Mouse (Mus musculus) neural tube, embryonic 12.5 days (tissue): ENCODE measurements at regions not wholly inside any gene's neighbourhood (a gene's known extent, or its start where the extent isn't known, plus 50 kb on each side); places are given as distances from the start of the nearest gene placed in this dataset.
A peak's percentile ranks its signal among the peaks of the same experiment; 100 is the strongest.

Source experiments
- ATAC-seq: fragments of 200-750 bp; cut with Nextera tagmentation; 2 replicates; pipeline ENCODE4 v1.8.0; 2017; ENCODE audit warnings: low read depth, mild to moderate bottlenecking, moderate TSS enrichment, moderate library complexity; ENCODE audit not compliant: low FRiP score
- H3K27ac ChIP-seq: fragments of 300-500 bp; sonication (generic); 2 replicates; pipeline ENCODE4 v1.5.1; 2016
- H3K27me3 ChIP-seq: fragments of 300-500 bp; sonication (generic); replicated peaks from 2 replicates; pipeline ENCODE4 v1.6.1; 2016; ENCODE audit warnings: mild to moderate bottlenecking
- H3K36me3 ChIP-seq: fragments of 300-500 bp; sonication (generic); 2 replicates; pipeline ENCODE4 v1.6.1; 2016; ENCODE audit warnings: mild to moderate bottlenecking
- H3K4me1 ChIP-seq: fragments of 300-500 bp; sonication (generic); 2 replicates; pipeline ENCODE4 v1.6.1; 2016
- H3K4me2 ChIP-seq: fragments of 300-500 bp; sonication (generic); replicated peaks from 2 replicates; pipeline ENCODE4 v1.6.1; 2016; ENCODE audit warnings: mild to moderate bottlenecking
- H3K4me3 ChIP-seq: fragments of 300-500 bp; sonication (generic); 2 replicates; pipeline ENCODE4 v1.5.1; 2016
- H3K9ac ChIP-seq: fragments of 300-500 bp; sonication (generic); 2 replicates; pipeline ENCODE4 v1.6.1; 2016; ENCODE audit warnings: mild to moderate bottlenecking
- H3K9me3 ChIP-seq: fragments of 300-500 bp; sonication (generic); 2 replicates; pipeline ENCODE4 v1.6.1; 2016; ENCODE audit warnings: mild to moderate bottlenecking
- WGBS: fragments of 180-500 bp; shearing (Covaris S2); methylation state at CpG from one replicate; pipeline ENCODE4 v1.1.7; 2016; 5-methylcytosine and 5-hydroxymethylcytosine counted together

DNA sequence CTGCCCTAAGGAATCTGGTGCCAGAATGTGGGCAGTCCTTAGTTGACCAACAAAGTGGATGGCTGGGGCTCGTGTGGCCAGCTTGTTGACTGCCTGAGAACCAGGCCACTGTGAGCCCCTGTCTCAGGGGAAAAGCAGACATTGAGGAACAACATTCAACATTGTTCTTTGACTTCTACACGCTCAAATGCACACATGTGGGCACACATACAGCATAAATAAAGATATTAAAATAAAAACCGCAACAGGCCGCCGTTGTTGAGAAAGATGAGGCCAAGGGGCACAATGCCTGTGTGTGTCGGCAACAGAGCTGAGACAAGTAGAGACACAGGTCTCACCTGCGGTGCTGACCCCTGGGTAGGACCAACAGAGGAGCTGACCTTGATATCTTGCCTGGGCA, 105.8 kb downstream of the Nxnl2 start:
- H3K4me3 ChIP-seq = no peak overlapping the region
- WGBS = 90% methylated on average over 7 of the region's 7 CpGs
- 0 out of 2 replicates have a peak, but pooled peaks cover 5% of the 10 kb centered on the region for H3K9me3 ChIP-seq
- no peaks in the 10 kb centered on the region for H3K36me3 ChIP-seq
- peaks cover 11% of the 10 kb centered on the region for H3K4me1 ChIP-seq
- no peak overlapping the region for H3K9ac ChIP-seq
- no peak overlapping the region for H3K4me2 ChIP-seq
- H3K27ac ChIP-seq = no peak overlapping the region
- ATAC-seq = no peak
- no peaks in the 10 kb centered on the region for H3K27me3 ChIP-seq

DNA sequence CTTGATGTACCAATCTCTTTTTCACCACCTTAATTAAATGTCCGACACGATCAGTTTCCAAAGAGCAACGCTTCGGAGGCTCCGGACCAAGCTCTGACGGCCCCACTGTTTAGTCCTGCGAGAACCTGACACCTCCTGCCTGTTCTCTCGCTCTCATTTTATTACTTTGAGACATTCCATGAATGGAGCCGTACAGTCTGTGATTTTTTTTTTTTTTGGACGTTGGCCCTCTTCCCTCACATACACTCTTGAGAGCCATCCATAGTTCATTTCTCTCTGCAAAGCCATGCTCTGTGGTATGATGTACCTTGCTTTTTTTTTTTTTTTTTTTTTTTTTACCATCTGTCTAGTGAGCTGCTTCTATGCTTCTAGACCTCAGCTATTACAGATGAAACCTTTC, 106.7 kb downstream of the Nxnl2 start:
- Histone ChIP-seq H3K9me3 (no peaks in the 10 kb centered on the region), H3K27ac (no peak overlapping the region), H3K4me1 (peaks cover 11% of the 10 kb centered on the region), H3K4me3 (no peak overlapping the region), H3K4me2 (no peak overlapping the region), H3K27me3 (no peaks in the 10 kb centered on the region), H3K9ac (no peak overlapping the region), H3K36me3 (no peaks in the 10 kb centered on the region)
- WGBS = 68% methylated on average over 10 of the region's 10 CpGs
- no peak for ATAC-seq

DNA sequence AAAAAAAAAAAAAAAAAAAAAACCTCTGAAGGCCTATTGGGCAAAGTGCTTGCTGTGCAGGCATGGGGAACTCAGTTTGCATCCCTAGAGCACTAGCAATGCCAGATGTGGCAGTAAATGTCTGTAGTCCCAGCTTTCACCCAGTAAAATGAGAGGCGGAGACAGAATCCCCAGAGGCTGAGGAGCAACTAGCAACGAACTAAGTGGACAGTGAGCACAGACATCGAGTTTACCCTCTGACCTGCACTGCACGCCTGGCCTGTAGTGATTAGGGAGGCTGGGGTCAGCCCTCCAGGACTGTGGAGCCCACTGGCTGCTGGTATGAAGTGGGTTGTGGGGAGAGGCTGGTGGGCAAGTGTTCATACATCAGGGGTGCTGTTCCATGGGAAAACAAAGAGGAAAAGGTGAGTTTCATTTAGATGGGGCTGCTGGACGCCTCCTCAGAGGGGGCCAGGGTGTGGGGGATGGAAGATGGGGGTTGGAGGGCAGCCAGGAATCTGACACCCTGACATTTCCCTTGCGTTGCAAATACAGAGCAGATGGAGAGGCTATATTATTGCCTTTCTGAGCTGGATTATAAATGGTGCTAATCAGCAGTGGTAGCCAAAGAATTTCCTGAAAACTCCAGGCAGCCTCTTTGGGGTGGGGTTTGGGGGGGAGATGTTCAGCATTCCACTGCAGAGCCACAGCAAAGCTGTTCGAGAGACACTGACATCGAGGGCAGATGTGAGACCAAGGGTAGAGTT, 109.0 kb downstream of the Nxnl2 start:
- Histone ChIP-seq H3K4me2 (peak overlapping the region; percentile 22; the same call in 1 of the 2 replicates), H3K27ac (no peak overlapping the region; the same call in 1 of the 2 replicates)
- 47% methylated on average over 8 of the region's 8 CpGs for WGBS

DNA sequence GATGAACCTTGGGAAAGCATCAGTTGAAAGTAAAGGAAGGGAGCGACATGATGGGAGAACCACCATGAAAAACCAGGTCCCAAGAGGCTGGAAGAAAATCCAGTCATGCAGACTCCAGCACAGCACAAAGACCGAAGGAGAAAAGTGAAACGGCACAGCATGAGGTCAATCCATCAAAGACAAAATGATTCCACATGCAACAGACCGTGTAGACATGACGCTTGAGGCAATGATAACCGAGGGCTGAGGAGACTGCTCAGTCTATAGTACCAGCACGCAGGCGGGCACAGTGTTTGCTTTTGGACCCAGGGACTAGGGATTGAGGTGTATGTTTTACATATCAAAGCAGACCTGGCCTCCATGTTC, 109.5 kb downstream of the Nxnl2 start:
- H3K9me3 ChIP-seq = 0 out of 2 replicates have a peak, but pooled peaks cover 4% of the 10 kb centered on the region
- no peak overlapping the region for H3K4me2 ChIP-seq
- no peak overlapping the region; the same call in 1 of the 2 replicates for H3K27ac ChIP-seq
- H3K9ac ChIP-seq = no peak overlapping the region
- H3K36me3 ChIP-seq = no peaks in the 10 kb centered on the region
- no peak for ATAC-seq
- H3K27me3 ChIP-seq = no peaks in the 10 kb centered on the region
- peaks cover 11% of the 10 kb centered on the region for H3K4me1 ChIP-seq
- H3K4me3 ChIP-seq = no peak overlapping the region
- WGBS = 57% methylated on average over 8 of the region's 8 CpGs

More for the DNA sequence above, 109.0 kb downstream of the Nxnl2 start:
- H3K36me3 ChIP-seq = no peaks in the 10 kb centered on the region
- H3K9me3 ChIP-seq = 0 out of 2 replicates have a peak, but pooled peaks cover 3% of the 10 kb centered on the region
- no peak for ATAC-seq
- no peaks in the 10 kb centered on the region for H3K27me3 ChIP-seq
- peaks cover 11% of the 10 kb centered on the region for H3K4me1 ChIP-seq
- no peak overlapping the region for H3K9ac ChIP-seq
- no peak overlapping the region for H3K4me3 ChIP-seq

DNA sequence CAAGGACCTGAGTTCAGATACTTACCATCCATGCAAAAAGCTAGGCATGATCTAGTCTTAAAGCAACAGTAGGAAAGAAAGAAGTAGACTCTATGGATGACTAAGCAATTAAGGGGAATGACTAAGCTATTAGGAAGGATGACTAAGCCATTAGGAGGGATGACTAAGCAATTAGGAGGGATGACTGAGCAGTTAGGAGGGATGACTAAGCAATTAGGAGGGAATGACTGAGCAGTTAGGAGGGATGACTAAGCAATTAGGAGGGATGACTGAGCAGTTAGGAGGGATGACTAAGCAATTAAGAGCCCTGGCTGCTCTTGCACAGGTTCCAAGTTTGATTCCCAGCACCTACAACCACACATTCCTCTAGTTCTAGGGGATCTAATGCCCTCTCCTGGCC, 113.9 kb downstream of the Nxnl2 start:
- H3K9me3 ChIP-seq = 0 out of 2 replicates have a peak, but pooled peaks cover 4% of the 10 kb centered on the region
- ATAC-seq = no peak
- H3K4me1 ChIP-seq = peaks cover 10% of the 10 kb centered on the region
- H3K4me2 ChIP-seq = no peak overlapping the region
- no peak overlapping the region for H3K27ac ChIP-seq
- no peak overlapping the region for H3K4me3 ChIP-seq
- H3K27me3 ChIP-seq = no peaks in the 10 kb centered on the region
- no peak overlapping the region for H3K9ac ChIP-seq
- no peaks in the 10 kb centered on the region for H3K36me3 ChIP-seq

DNA sequence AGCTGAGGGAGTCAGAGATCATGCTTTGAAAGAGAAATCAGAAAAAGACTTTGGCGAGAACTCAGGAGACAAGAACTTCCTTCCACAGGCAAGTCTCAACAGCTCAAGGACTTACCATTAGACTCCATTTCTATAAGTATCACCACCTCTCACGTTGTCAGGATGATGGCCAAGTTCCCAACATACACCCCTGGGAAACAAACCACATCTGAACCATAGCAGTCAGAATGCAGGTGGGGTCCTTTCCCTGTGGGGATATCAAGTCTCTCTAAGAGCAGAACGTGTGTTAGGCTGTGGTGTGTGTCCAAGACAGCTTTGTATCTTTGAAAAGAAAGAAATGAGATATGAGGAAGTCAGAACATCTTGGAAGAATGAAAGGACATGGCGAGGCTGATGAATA, 118.6 kb downstream of the Nxnl2 start:
- H3K27ac ChIP-seq = no peak overlapping the region
- H3K9me3 ChIP-seq = 0 out of 2 replicates have a peak, but pooled peaks cover 4% of the 10 kb centered on the region
- H3K4me2 ChIP-seq = no peak overlapping the region
- H3K36me3 ChIP-seq = no peaks in the 10 kb centered on the region
- no peak overlapping the region for H3K9ac ChIP-seq
- no peaks in the 10 kb centered on the region for H3K4me1 ChIP-seq
- no peak for ATAC-seq
- H3K27me3 ChIP-seq = no peaks in the 10 kb centered on the region
- 76% methylated on average over 4 of the region's 4 CpGs for WGBS
- no peak overlapping the region for H3K4me3 ChIP-seq

- Histone ChIP-seq H3K36me3 (no peaks in the 10 kb centered on the region), H3K27me3 (no peaks in the 10 kb centered on the region), H3K4me3 (no peak overlapping the region), H3K4me1 (no peaks in the 10 kb centered on the region), H3K4me2 (no peak overlapping the region), H3K9ac (no peak overlapping the region), H3K27ac (no peak overlapping the region), H3K9me3 (no peaks in the 10 kb centered on the region)
- no peak for ATAC-seq
- 81% methylated on average over 7 of the region's 7 CpGs for WGBS
Observed at GRCm38 (mm10) chr13:51290021-51290424, 118.4 kb upstream of the S1pr3 start.

GRCm38 (mm10) chr13:51290926-51291325, 117.5 kb upstream of the S1pr3 start:
- Histone ChIP-seq H3K9ac (no peak overlapping the region), H3K4me1 (no peaks in the 10 kb centered on the region), H3K27me3 (no peaks in the 10 kb centered on the region), H3K9me3 (no peaks in the 10 kb centered on the region), H3K36me3 (no peaks in the 10 kb centered on the region), H3K27ac (no peak overlapping the region), H3K4me3 (no peak overlapping the region), H3K4me2 (no peak overlapping the region)
- 73% methylated on average over 6 of the region's 6 CpGs for WGBS
- ATAC-seq = no peak

- no peak for ATAC-seq
- Histone ChIP-seq H3K9ac (no peak overlapping the region), H3K9me3 (no peaks in the 10 kb centered on the region), H3K4me3 (no peak overlapping the region), H3K36me3 (no peaks in the 10 kb centered on the region), H3K27ac (no peak overlapping the region), H3K4me1 (no peaks in the 10 kb centered on the region; the same call in 1 of the 2 replicates), H3K27me3 (no peaks in the 10 kb centered on the region), H3K4me2 (no peak overlapping the region)
- 92% methylated on average over 4 of the region's 4 CpGs for WGBS
Observed at GRCm38 (mm10) chr13:51293047-51293446, 115.4 kb upstream of the S1pr3 start.

DNA sequence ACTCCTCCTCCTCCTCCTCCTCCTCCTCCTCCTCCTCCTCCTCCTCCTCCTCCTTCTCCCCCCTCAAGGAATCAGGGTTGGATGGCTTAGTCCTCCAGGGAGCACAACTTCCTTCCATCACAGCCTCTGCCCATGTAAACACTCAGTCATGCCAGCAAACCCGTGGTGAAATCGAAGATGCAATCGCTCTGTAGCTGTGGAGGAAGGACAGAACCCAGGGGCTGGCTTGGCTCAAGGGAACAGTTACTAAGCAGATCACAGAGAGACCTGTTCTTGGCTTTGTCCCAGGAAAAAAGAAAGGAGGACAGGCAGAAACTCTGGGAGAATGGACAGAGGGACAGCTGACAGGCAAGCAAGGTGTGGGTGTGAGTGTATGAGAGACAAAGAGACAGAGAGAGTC, 112.6 kb upstream of the S1pr3 start:
- ATAC-seq = no peak
- WGBS = 92% methylated on average over 3 of the region's 3 CpGs
- H3K27me3 ChIP-seq = no peaks in the 10 kb centered on the region
- H3K36me3 ChIP-seq = no peaks in the 10 kb centered on the region
- no peaks in the 10 kb centered on the region for H3K9me3 ChIP-seq
- H3K4me1 ChIP-seq = no peaks in the 10 kb centered on the region; the same call in 1 of the 2 replicates
- no peak overlapping the region for H3K4me2 ChIP-seq
- H3K27ac ChIP-seq = no peak overlapping the region
- no peak overlapping the region for H3K9ac ChIP-seq
- H3K4me3 ChIP-seq = no peak overlapping the region

GRCm38 (mm10) chr13:51297231-51297880, 111.1 kb upstream of the S1pr3 start:
- no peak overlapping the region for H3K9ac ChIP-seq
- H3K27ac ChIP-seq = no peak overlapping the region
- ATAC-seq = no peak
- no peaks in the 10 kb centered on the region for H3K27me3 ChIP-seq
- H3K9me3 ChIP-seq = no peaks in the 10 kb centered on the region
- H3K4me1 ChIP-seq = no peaks in the 10 kb centered on the region; the same call in 1 of the 2 replicates
- 94% methylated on average over 13 of the region's 13 CpGs for WGBS
- no peak overlapping the region for H3K4me3 ChIP-seq
- H3K36me3 ChIP-seq = no peaks in the 10 kb centered on the region
- no peak overlapping the region for H3K4me2 ChIP-seq

- WGBS = 87% methylated on average over 4 of the region's 4 CpGs
- Histone ChIP-seq H3K9me3 (no peaks in the 10 kb centered on the region), H3K36me3 (no peaks in the 10 kb centered on the region), H3K9ac (no peak overlapping the region), H3K4me1 (no peaks in the 10 kb centered on the region; the same call in 1 of the 2 replicates), H3K4me2 (no peak overlapping the region), H3K27ac (no peak overlapping the region), H3K4me3 (no peak overlapping the region), H3K27me3 (no peaks in the 10 kb centered on the region)
- no peak for ATAC-seq
Observed at GRCm38 (mm10) chr13:51299047-51299760, 109.2 kb upstream of the S1pr3 start.
